Comparison of ENCODE assay signal across 9 mouse cellular contexts in the genomic region with DNA sequence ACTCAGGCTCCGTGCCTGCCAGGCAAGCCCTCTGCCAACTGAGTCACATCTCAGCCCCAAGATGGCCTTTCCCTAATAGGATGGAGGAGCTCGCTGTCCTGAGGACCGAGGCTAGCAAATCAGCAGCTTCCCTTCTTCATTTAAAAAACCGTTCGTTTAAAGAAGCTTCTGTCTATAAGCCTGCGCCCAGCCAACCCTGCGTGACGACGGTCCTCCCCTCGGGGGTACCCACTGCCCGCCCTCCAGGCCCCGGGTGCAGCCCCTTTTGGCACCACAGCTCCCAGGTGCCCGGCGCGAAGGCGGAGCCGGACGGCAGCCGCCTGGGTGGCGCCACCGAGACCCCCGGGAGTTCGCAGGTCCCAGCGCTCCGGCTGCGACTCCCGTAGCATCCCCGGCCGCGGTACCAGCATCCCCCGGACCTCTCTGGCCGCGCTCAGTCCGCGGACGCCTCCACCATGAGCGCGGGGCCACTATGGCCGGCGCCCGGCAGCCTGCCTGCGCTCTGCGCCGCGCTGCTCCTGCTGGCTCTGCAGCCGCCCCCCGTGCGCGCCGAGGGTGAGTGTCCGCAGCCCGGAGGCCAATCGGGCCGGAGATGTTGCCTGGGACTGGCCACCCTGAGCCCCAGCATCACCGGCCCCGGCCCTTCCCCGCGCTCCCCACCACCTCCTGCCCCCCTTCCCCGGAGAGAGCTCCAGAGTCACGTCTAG. TPM values are rescaled to one million over a fixed set of nuclear protein-coding genes. Genes with fewer than 3 reads are reported as not detected.
A peak's percentile ranks its signal among the peaks of the same experiment; 100 is the strongest.
DNase-seq lines count a peak whose midpoint lies in the region; ATAC-seq lines count a peak whose summit lies in the region.
"Had no signal": no experiment of that assay in that cellular context is flagged by ENCODE, and none has a peak within 500 bp of the region (broad histone marks: within the 10 kb centered on the region; RNA-seq: fewer than 3 reads in every experiment).

A gene (plus strand): TSS at position 51 of the 707 bp plus-strand sequence.

- no peak within 1 kb of the TSS for H3K27ac ChIP-seq in heart, embryonic 11.5 days (ENCODE audit: low read depth, low read length)
- H3K27ac ChIP-seq in intestine, embryonic 16.5 days (ENCODE audit: low read length), result no peak within 1 kb of the TSS

- peak within 1 kb of the TSS; percentile 58 for H3K4me3 ChIP-seq in heart, embryonic 11.5 days (ENCODE audit: low read depth, low read length)
- peak within 1 kb of the TSS; percentile 51 for H3K4me3 ChIP-seq in intestine, embryonic 16.5 days (ENCODE audit: low read length)

- peak; percentile 57; the same call in 1 of the 2 replicates for ATAC-seq in heart, embryonic 11.5 days (replicated peaks; ENCODE audit: insufficient number of reproducible peaks, low FRiP score, low TSS enrichment)
- ATAC-seq in intestine, embryonic 16.5 days, result peak; percentile 33; the same call in 1 of the 2 replicates

- peaks cover 31% of the 10 kb centered on the region for H3K27me3 ChIP-seq in heart, embryonic 11.5 days (ENCODE audit: control insufficient read depth, insufficient read depth, low read length)
- peaks cover 22% of the 10 kb centered on the region for H3K27me3 ChIP-seq in intestine, embryonic 16.5 days (replicated peaks; ENCODE audit: control insufficient read depth, insufficient read depth, low read length)
- H3K27me3 ChIP-seq: CH12.LX had no signal

- 0 out of 2 replicates have a peak within 1 kb of the TSS, but pooled peaks have one; percentile 8 for H3K9ac ChIP-seq in heart, embryonic 11.5 days (ENCODE audit: low read depth, low read length)
- H3K9ac ChIP-seq in intestine, embryonic 16.5 days (ENCODE audit: low read depth, low read length), result peak within 1 kb of the TSS; percentile 56

- 0 out of 2 replicates have a peak, but pooled peaks cover 3% of the 10 kb centered on the region for H3K4me1 ChIP-seq in heart, embryonic 11.5 days (ENCODE audit: control insufficient read depth, insufficient read depth, low read length)
- H3K4me1 ChIP-seq in intestine, embryonic 16.5 days (ENCODE audit: control insufficient read depth, insufficient read depth, low read length), result peaks cover 8% of the 10 kb centered on the region

- DNase-seq in heart, adult 11 months, result no peak
- peak; percentile 13 for DNase-seq in right cerebral cortex, postnatal 25 days
- DNase-seq in right cerebral cortex, postnatal 36 days (ENCODE audit: low spot score in 2 of 2), result no peak
- DNase-seq in retina, embryonic 14.5 days (ENCODE audit: low spot score), result peak; percentile 43
- DNase-seq in adrenal gland, adult 18-20 months (ENCODE audit: low spot score in 2 of 2), result no peak
- DNase-seq in gastrocnemius, adult 8-10 months (ENCODE audit: low spot score in 2 of 2), result no peak

- under 1% methylated on average over 59 of the region's 60 CpGs for WGBS in heart, embryonic 11.5 days (ENCODE audit: insufficient replicate concordance)
- 1% methylated on average over 60 of the region's 60 CpGs for WGBS in intestine, embryonic 16.5 days

- H3K9me3 ChIP-seq in heart, embryonic 11.5 days (replicated peaks; ENCODE audit: control insufficient read depth, low read length), result no peaks in the 10 kb centered on the region
- H3K9me3 ChIP-seq in intestine, embryonic 16.5 days (ENCODE audit: control insufficient read depth, low read length), result no peaks in the 10 kb centered on the region

- H3K4me2 ChIP-seq in heart, embryonic 11.5 days, result peak within 1 kb of the TSS; percentile 87
- peak within 1 kb of the TSS; percentile 78 for H3K4me2 ChIP-seq in intestine, embryonic 16.5 days (ENCODE audit: low read depth, low read length)

- no peaks in the 10 kb centered on the region for H3K36me3 ChIP-seq in heart, embryonic 11.5 days (ENCODE audit: control insufficient read depth, insufficient read depth, low read length)
- H3K36me3 ChIP-seq in intestine, embryonic 16.5 days (ENCODE audit: control insufficient read depth, insufficient read depth, low read length), result no peaks in the 10 kb centered on the region

RNA-seq across cellular contexts. Expression of the gene that starts here (rescaled TPM):
- 0.07 and 0.19 TPM in 2 replicates for polyA plus RNA-seq in heart, embryonic 11.5 days (2014; fragmentation: Nextera tagmentation; extraction: Ambion mirVana)
- 0.62 and 0.69 TPM in 2 replicates for polyA plus RNA-seq in intestine, embryonic 16.5 days (2015; fragmentation: Nextera tagmentation; extraction: Ambion mirVana)
- under 1 TPM; 0.23 to 0.29 TPM for total RNA-seq in adrenal gland, adult 18-20 months (2021)
- under 1 TPM; 0.24 to 0.52 (median 0.41) TPM for total RNA-seq in gastrocnemius, adult 8-10 months (2022)
- total RNA-seq: CH12.LX had no signal

Comparison
In these comparisons a context has a peak if more than half of its experiments do, and no peak if none do; other contexts are left out.
1. DNase-seq: peak in right cerebral cortex, postnatal 25 days (single experiment) and retina, embryonic 14.5 days (single experiment); none in heart, adult 11 months (single experiment), right cerebral cortex, postnatal 36 days (0 of 2), adrenal gland, adult 18-20 months (0 of 2) and gastrocnemius, adult 8-10 months (0 of 2).
2. Peak in ATAC-seq, H3K4me3 ChIP-seq, H3K9ac ChIP-seq and H3K4me2 ChIP-seq in heart, embryonic 11.5 days; RNA of the gene not detected or under 1 TPM.
3. Peak in ATAC-seq, H3K4me3 ChIP-seq, H3K9ac ChIP-seq and H3K4me2 ChIP-seq in intestine, embryonic 16.5 days; RNA of the gene not detected or under 1 TPM.